ENCODE assay signal across 21 mouse cellular contexts in the genomic region with DNA sequence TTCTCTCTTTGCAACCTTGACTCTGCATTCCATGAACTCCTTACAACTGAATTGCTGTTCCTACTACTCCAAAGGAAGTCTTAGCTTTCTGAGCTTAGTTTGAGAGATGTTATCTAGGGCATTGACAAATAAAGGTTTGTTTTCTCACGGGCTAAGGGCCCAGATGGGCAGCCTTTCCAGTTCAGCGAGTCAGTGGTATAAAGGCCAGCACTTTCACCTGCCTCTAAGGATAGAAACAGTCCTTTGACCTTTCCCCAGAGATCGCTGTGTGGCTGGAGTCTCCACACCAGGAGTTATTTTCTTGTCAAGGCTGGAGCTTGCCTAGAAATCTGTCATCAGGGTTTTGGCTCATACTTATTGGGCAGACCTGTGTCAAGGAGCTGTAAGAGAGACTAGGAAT. TPM values are rescaled to one million over a fixed set of nuclear protein-coding genes. Genes with fewer than 3 reads are reported as not detected.
DNase-seq lines count a peak whose midpoint lies in the region; ATAC-seq and TF ChIP-seq lines count a peak whose summit lies in the region.
"Had no signal": no experiment of that assay in that cellular context is flagged by ENCODE, and none has a peak within 500 bp of the region (broad histone marks: within the 10 kb centered on the region; RNA-seq: fewer than 3 reads in every experiment).

No protein-coding gene starts in this region.

- 0 out of 2 replicates have a peak overlapping the region, but pooled peaks have one; percentile 21 for H3K27ac ChIP-seq in liver, embryonic 12.5 days
- H3K27ac ChIP-seq in intestine, postnatal 0 days (ENCODE audit: low read depth, low read length): peak overlapping the region; percentile 41; the same call in 1 of the 2 replicates
- peak overlapping the region; percentile 68; the same call in 1 of the 2 replicates for H3K27ac ChIP-seq in stomach, embryonic 16.5 days (ENCODE audit: low read length)
- H3K27ac ChIP-seq: midbrain, embryonic 10.5 days; neural tube, embryonic 15.5 days had no signal

- intact Hi-C loops in left cerebral cortex, postnatal 14 days (cut with DNase I): no loop called here

- no peaks in the 10 kb centered on the region for H3K9me3 ChIP-seq in liver, embryonic 12.5 days (replicated peaks)
- H3K9me3 ChIP-seq in intestine, postnatal 0 days (ENCODE audit: control insufficient read depth): no peaks in the 10 kb centered on the region
- H3K9me3 ChIP-seq in stomach, embryonic 16.5 days (replicated peaks; ENCODE audit: control insufficient read depth, low read length): no peaks in the 10 kb centered on the region
- H3K9me3 ChIP-seq: midbrain, embryonic 10.5 days; neural tube, embryonic 15.5 days had no signal

- H3K4me2 ChIP-seq in liver, embryonic 12.5 days: no peak overlapping the region
- no peak overlapping the region for H3K4me2 ChIP-seq in intestine, postnatal 0 days (replicated peaks; ENCODE audit: low read depth)
- H3K4me2 ChIP-seq in stomach, embryonic 16.5 days (ENCODE audit: low read depth, low read length): no peak overlapping the region
- H3K4me2 ChIP-seq: heart, embryonic 11.5 days; lung, embryonic 14.5 days; neural tube, embryonic 15.5 days had no signal

- DNase-seq in liver (no peak), MN1 (ENCODE audit: low spot score) (no peak)
- peak; percentile 63 to 81 for DNase-seq in kidney, postnatal 36 days
- no peak for DNase-seq in adrenal gland, postnatal 36 days
- no peak for DNase-seq in left cerebral cortex, postnatal 14 days (ENCODE audit: low spot score in 2 of 2)
- DNase-seq: B cell, adult 2 months; cerebellum, postnatal 14 days; gastrocnemius, postnatal 14 days; heart, postnatal 36 days; layer of hippocampus, adult 9-11 months; left cerebral cortex, postnatal 4 days; lung, embryonic 14.5 days; thymus, postnatal 14 days had no signal

- ATAC-seq in liver, embryonic 12.5 days: no peak
- ATAC-seq in intestine, postnatal 0 days: no peak
- ATAC-seq in stomach, embryonic 16.5 days (ENCODE audit: insufficient read depth, low FRiP score): no peak; the same call in 1 of the 2 replicates

- H3K9ac ChIP-seq in liver, embryonic 12.5 days: no peak overlapping the region
- no peak overlapping the region for H3K9ac ChIP-seq in intestine, postnatal 0 days (ENCODE audit: low read depth, low read length)
- H3K9ac ChIP-seq in stomach, embryonic 16.5 days (ENCODE audit: low read length): no peak overlapping the region
- H3K9ac ChIP-seq: lung, embryonic 14.5 days; neural tube, embryonic 15.5 days had no signal

- peaks cover 9% of the 10 kb centered on the region; the same call in 1 of the 2 replicates for H3K27me3 ChIP-seq in liver, embryonic 12.5 days (replicated peaks)
- no peaks in the 10 kb centered on the region for H3K27me3 ChIP-seq in intestine, postnatal 0 days (replicated peaks; ENCODE audit: control insufficient read depth, insufficient read depth, low read length)
- H3K27me3 ChIP-seq in stomach, embryonic 16.5 days (ENCODE audit: control insufficient read depth, insufficient read depth, low read length): no peaks in the 10 kb centered on the region
- H3K27me3 ChIP-seq: neural tube, embryonic 15.5 days had no signal

- H3K4me1 ChIP-seq in liver, embryonic 12.5 days: peaks cover 47% of the 10 kb centered on the region
- H3K4me1 ChIP-seq in intestine, postnatal 0 days (replicated peaks; ENCODE audit: control insufficient read depth, insufficient read depth, low read length): no peaks in the 10 kb centered on the region; the same call in 1 of the 2 replicates
- peaks cover 20% of the 10 kb centered on the region for H3K4me1 ChIP-seq in stomach, embryonic 16.5 days (ENCODE audit: control insufficient read depth, insufficient read depth, low read length)

- no peak overlapping the region for H3K4me3 ChIP-seq in liver, embryonic 12.5 days
- H3K4me3 ChIP-seq in intestine, postnatal 0 days (ENCODE audit: low read depth, low read length): no peak overlapping the region
- no peak overlapping the region for H3K4me3 ChIP-seq in stomach, embryonic 16.5 days (replicated peaks; ENCODE audit: low read length)
- H3K4me3 ChIP-seq: midbrain, embryonic 10.5 days; neural tube, embryonic 15.5 days had no signal

- H3K36me3 ChIP-seq in liver, embryonic 12.5 days: peaks cover 8% of the 10 kb centered on the region
- no peaks in the 10 kb centered on the region for H3K36me3 ChIP-seq in intestine, postnatal 0 days (ENCODE audit: control insufficient read depth, insufficient read depth)
- H3K36me3 ChIP-seq in stomach, embryonic 16.5 days (ENCODE audit: control insufficient read depth, insufficient read depth, low read length): no peaks in the 10 kb centered on the region
- H3K36me3 ChIP-seq: neural tube, embryonic 15.5 days had no signal

- TF ChIP-seq CTCF in intestine, postnatal 0 days (IDR thresholded peaks at IDR 0.05; ENCODE audit: low read depth): no peak

- WGBS in liver, embryonic 12.5 days (ENCODE audit: insufficient replicate concordance): 46% methylated on average over 3 of the region's 3 CpGs
- WGBS in intestine, postnatal 0 days: 24% methylated on average over 3 of the region's 3 CpGs
- 39% methylated on average over 3 of the region's 3 CpGs for WGBS in stomach, embryonic 16.5 days

RNA-seq across cellular contexts. Expression of a gene that starts 2.5 kb away (rescaled TPM):
- polyA plus RNA-seq in liver, embryonic 12.5 days (2016; fragmentation: Nextera tagmentation; extraction: Ambion mirVana): 28.0 and 28.6 TPM in 2 replicates
- polyA plus RNA-seq in intestine, postnatal 0 days (2015; fragmentation: Nextera tagmentation; extraction: Ambion mirVana): 15.9 and 16.7 TPM in 2 replicates
- 18.8 and 19.7 TPM in 2 replicates for polyA plus RNA-seq in stomach, embryonic 16.5 days (2015; fragmentation: Nextera tagmentation; extraction: Ambion mirVana)
- 10 to 100 TPM; 56.6 to 58.9 TPM for total RNA-seq in adrenal gland, postnatal 36 days (2021)
- 10 to 100 TPM; 32.5 to 33.6 TPM for total RNA-seq in left cerebral cortex, postnatal 14 days (2021)

RNA-seq across cellular contexts. Expression of a gene that starts 20.7 kb away (rescaled TPM):
- 16.0 and 16.3 TPM in 2 replicates for polyA plus RNA-seq in liver, embryonic 12.5 days (2016; fragmentation: Nextera tagmentation; extraction: Ambion mirVana)
- polyA plus RNA-seq in intestine, postnatal 0 days (2015; fragmentation: Nextera tagmentation; extraction: Ambion mirVana): 106 and 109 TPM in 2 replicates
- polyA plus RNA-seq in stomach, embryonic 16.5 days (2015; fragmentation: Nextera tagmentation; extraction: Ambion mirVana): 5.8 and 8.0 TPM in 2 replicates
- total RNA-seq in adrenal gland, postnatal 36 days (2021): 10 to 100 TPM; 35.7 to 41.3 TPM
- under 1 TPM in 1 of 2 experiments, not detected in 1; 0.40 TPM for total RNA-seq in left cerebral cortex, postnatal 14 days (2021)
- total RNA-seq: left cerebral cortex, postnatal 4 days had no signal
- polyA plus RNA-seq: embryonic facial prominence, embryonic 11.5 days; lung, embryonic 14.5 days; midbrain, embryonic 10.5 days; neural tube, embryonic 15.5 days; stomach, embryonic 14.5 days had no signal

RNA-seq across cellular contexts. Expression of a gene that starts 40.3 kb away (rescaled TPM):
- polyA plus RNA-seq in liver, embryonic 12.5 days (2016; fragmentation: Nextera tagmentation; extraction: Ambion mirVana): 0.74 TPM in 1 of 2 replicates, not detected in the other
- polyA plus RNA-seq in intestine, postnatal 0 days (2015; fragmentation: Nextera tagmentation; extraction: Ambion mirVana): not detected in 2 replicates
- polyA plus RNA-seq in stomach, embryonic 16.5 days (2015; fragmentation: Nextera tagmentation; extraction: Ambion mirVana): not detected in 2 replicates
- 1 to 10 TPM in 1 of 2 experiments, not detected in 1; 2.4 TPM for total RNA-seq in adrenal gland, postnatal 36 days (2021)
- total RNA-seq in left cerebral cortex, postnatal 14 days (2021): not detected
- polyA plus RNA-seq: neural tube, embryonic 15.5 days had no signal

Comparison
In these comparisons a context has a peak if more than half of its experiments do, and no peak if none do; other contexts are left out.
1. DNase-seq: peak in kidney, postnatal 36 days (2 of 2); none in liver (single experiment), MN1 (single experiment), adrenal gland, postnatal 36 days (0 of 2) and left cerebral cortex, postnatal 14 days (0 of 2).
2. Peak in every context shown above with its lines, with median percentiles within 50 percentile points of each other: H3K27ac ChIP-seq.